Mouse (Mus musculus): ENCODE measurements around the gene Ppp1r26.
"Not testable (repeated sequence)": the region's sequence is repeated elsewhere in the genome, so short reads cannot be mapped to it uniquely, and the experiment has no call there.

Gene Ppp1r26

DNA sequence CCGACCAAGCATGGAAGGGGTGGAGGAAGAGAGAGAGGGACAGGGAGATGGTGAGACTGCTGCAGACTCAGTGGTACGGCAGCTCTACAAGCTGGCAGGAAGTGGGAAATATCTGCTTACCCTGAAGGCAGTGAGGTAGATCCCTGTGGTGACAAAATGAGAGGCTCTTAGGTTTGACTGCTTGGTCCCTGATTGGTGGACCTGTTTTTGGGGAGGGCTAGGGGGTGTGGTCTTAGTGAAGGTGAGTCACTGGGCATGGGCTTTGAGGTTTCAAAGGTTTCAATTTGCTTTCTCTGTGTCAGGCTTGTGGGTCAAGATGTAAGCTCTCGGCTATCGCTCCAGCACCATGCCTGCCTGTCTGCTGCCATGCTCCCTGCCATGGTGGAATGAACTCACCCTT, 1.5 kb upstream of the Ppp1r26 start:
- no peak for DNase-seq (ENCODE audit: low spot score in 2 of 2)

DNA sequence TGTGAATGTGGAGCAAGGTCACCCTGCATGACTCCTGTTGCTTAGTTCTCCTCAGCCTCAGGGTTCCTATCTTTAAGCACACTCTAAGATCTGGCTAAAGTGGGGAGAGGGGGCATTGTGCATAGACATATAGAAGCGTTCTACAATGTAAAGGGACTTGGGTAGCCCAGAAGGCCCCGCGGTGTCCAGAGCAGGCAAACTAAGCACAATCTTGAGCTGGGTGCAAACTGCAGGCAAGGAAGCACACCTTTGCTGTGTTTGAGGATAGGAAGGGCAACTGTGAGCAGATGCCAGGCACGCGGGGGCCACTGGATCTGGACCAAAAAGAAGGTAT, 452 bp upstream of the Ppp1r26 start:
- DNase-seq (ENCODE audit: low spot score in 2 of 2) = no peak

DNA sequence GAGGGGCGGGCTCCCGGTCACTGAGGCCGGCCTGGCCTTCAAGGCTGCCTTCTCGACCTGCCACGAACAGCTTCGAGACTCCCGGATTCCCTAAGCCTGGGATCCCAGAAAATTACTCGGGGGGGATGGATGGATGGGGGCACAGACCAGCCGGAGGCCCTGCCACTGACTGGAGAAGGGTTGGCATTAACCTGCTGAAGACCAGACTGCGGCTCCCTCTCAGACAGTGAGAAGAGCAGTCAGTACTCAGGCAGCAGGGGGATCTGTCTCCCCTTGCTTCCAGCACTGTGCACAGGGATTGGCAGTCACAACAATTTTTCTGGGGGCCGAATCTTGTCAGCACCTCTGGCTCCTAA, 693 bp downstream of the Ppp1r26 start:
- DNase-seq (ENCODE audit: low spot score in 2 of 2) = no peak

DNA sequence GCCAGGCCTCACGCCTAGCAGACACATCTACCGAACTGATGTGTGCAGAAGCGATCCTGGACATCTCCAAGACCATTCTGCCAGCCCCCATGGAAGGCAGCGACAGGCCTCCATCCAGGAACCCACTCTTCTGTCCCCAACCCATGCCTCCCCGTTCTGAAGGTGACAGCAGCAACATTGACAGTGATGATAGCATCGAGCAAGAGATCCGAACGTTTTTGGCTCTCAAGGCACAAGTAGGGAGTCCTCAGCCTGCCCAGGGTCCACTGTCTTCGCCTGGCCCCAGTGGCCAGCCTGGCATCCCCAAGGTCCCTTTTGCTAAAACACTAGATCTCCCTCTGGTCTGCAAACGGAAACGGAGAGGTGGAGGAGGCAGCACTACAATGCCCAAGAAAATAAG, 5.1 kb downstream of the Ppp1r26 start:
- no peak for DNase-seq (ENCODE audit: low spot score in 2 of 2)

DNA sequence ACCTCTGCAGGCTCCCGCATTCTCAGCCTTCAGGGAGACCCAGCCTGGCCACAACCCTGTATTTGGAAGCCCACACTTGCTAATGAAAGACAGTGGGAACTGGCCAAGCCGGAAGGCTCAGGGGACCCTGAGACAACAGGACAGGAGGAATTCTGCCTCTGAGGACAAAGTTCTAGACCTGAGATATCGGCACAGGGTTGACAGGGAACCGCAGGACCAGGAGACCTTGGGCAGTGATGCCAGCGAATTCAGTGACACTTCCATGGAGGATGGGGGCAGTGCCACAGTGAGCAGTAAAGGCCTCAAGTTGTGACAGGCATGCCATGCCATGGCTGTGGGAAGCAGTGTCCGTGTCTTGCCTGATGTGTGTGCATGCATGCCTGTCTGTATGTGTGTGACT, 6.9 kb downstream of the Ppp1r26 start:
- DNase-seq (ENCODE audit: low spot score in 2 of 2) = no peak

DNA sequence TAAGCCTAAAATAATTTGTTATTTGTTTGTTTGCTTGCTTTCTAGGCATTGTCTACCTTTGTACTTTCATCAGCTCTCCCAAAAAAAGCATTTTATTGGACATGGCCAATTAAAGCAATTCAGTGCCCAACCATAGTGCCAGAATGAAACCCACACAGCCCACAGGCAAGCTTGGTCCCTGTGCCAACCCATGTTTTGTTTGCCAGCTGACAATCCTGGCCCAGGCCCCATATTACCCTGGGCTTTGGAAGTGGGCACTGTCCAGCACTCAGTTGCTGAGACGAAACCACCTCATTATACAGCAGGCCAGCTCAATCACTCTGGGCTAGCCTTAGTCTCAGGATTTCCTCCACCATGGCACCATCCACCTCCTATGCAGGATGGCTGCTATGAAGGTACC, 10.0 kb downstream of the Ppp1r26 start:
- DNase-seq (ENCODE audit: low spot score in 2 of 2) = no peak

DNA sequence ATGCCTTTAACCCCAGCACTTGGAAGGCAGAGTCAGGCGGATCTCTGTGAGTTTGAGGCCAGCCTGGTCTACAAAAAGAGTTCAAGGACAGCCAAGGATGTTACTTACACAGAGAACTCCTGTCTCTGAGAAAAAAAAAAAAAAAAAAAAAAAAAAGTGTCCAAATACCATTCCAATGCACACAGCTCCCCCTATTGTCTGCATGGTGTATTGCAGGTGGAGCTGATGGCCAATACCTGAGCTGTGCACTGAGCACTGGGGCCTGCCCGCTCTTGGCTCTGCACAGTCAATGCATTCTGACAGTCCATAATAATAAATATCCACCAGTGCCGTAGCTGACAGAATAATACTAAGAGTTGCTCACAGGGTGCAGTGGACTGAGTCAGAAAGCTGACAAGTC, 17.3 kb downstream of the Ppp1r26 start:
- DNase-seq (ENCODE audit: low spot score in 2 of 2) = peak; percentile 48 to 61

DNA sequence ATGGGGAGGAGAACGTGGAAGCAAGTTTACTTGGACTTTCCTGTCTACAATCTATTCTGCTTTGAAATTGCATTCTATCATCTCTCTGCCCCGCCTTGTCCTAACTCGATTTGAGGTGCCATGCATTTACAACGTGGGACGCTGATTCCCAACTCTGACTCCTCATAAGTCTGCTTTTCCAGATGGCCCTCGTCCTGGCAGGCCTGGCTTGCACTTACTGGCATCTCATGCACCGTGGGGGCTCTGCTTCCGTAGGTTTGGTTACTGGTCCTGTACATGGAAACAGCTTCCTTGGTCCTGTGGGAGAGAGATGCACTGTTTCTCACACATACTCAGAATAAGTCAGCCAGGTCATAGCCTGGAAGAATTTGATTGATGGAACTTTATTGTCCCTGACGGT, 18.3 kb downstream of the Ppp1r26 start:
- DNase-seq (ENCODE audit: low spot score in 2 of 2) = no peak

DNA sequence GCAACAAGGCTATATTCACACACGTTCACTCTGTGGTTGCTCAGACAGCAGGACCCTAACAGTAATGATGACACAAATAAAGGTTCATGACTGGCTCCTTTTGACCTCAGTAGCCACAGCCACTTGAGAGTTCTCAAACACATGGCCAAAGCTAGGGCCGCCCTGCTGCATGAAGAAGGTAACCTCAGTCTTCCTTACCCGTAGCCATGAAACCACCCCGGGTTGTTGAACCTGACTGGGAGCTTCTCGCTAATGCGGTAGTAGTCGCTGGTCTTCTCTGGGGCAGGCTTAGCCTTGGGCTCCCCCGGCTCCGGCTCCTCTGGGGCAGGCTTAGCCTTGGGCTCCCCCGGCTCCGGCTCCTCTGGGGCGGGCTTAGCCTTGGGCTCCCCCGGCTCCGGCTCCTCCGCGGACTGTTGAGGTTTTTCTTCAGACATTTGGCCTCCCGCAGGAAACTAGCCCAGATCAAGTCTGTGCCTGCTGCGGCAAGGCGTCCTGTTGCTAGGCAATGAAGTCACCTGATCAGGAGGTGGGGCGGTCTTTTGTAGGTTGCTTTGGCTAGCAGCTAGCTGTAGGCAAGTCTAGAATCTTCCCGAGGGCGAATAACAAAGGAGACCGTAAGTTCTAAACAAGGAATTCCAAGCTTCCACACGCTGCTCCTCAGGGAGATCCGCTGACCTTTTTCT, 19.4 kb downstream of the Ppp1r26 start, which contains the start of gene 1700007K13Rik:
TSS of gene 1700007K13Rik (minus strand) at position 497 of the 683 bp plus-strand sequence.
- DNase-seq (ENCODE audit: low spot score in 2 of 2) = peak; percentile 64 to 85

DNA sequence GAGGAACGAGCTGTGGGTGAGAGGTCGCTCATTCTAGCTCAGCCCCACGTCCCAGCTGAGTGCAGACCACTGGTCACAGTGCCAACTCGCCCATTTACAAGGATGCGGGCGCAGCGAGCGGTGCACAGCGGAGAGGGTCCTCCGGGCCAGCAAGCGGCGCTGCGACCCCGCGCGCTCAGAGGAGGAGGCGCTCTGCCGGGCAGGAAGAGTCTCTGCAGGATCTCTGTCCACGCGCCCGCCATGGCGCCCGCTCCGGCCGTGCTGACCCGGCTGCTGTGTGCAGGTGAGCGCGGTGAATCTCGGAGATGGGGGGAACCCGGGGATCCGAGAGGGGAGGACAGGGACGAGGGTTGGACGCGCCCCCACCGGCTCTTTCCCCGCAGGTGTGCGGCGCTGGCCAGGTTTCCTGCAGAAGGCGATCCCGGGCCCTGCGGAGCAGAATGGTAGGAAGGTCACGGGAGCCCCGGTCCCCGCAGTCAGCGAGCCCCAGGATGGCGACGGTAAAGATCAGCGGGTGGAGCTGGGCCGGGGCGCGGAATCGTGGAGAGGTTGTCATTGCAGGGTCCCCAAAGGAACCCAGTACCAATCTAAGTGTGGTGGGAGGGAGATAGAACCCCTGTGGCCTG, 21.4 kb downstream of the Ppp1r26 start, which contains the start of gene Mrps2:
TSS of gene Mrps2 (plus strand) at position 207 of the 626 bp plus-strand sequence.
- peak; percentile 66 to 79 for DNase-seq (ENCODE audit: low spot score in 2 of 2)

DNA sequence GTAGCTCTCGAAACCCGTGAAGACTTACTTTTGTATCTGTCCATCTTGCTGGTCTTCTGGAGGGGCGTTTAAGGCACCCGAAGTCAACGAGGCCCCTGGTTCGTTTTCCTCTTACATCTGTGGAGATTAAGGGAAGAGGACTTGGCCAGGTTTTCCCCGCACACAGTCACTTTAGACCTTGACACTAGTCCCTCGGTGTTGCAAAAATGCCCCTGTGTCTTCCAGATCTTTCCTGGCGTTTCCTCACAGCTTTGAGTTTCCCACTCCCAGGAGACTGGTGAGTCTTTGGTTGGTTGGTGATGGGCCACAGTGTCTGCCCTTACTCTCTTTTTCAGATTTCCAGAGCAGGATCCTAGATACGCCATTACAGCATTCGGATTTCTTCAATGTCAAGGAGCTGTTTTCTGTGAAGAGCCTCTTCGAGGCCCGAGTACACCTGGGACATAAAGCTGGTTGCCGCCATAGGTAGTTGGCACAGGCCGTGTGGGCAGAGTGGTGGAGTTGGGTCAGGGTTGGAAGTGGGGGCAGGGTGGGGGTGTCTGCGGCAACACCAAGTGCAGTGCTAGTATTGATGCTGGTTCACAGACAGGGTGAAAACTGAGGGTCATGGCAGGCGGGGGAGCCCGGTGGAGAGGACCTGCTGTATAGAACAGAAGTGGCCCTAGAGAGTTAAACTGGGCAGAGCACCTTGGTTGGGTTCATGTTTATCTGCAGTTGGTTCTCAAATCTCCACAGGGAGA, 22.1 kb downstream of the Ppp1r26 start:
- DNase-seq (ENCODE audit: low spot score in 2 of 2) = no peak

DNA sequence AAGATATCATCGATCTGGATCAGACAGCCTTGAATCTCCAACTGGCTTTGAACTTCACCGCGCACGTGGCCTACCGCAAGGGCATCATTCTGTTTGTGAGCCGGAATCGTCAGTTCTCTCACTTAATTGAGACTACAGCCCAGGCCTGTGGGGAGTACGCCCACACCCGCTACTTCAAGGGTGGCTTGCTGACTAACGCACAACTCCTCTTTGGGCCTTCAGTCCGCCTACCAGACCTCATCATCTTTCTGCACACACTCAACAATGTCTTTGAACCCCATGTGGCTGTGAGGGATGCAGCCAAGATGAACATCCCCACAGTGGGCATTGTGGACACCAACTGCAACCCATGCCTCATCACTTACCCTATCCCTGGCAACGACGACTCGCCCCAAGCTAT, 22.9 kb downstream of the Ppp1r26 start:
- no peak for DNase-seq (ENCODE audit: low spot score in 2 of 2)

DNA sequence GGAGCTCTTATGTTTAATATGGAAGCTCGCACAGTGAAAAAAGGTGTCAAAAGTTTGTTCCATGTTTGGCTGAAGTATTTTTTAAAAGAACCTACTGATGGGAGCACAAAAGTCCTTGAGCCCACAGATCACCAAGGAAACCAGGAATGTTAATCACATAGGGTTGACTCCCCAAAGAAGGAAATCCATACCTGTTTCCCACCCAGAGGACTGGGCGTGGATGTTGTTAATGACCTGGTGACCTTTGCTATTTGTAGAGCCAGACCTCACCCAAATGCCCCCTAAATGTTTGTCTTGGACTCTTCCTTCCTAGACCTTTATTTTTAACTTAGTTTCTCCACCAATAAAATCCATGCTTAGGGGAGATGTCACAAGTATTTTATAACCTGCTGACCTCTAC, 24.0 kb downstream of the Ppp1r26 start:
- DNase-seq (ENCODE audit: low spot score in 2 of 2) = no peak

DNA sequence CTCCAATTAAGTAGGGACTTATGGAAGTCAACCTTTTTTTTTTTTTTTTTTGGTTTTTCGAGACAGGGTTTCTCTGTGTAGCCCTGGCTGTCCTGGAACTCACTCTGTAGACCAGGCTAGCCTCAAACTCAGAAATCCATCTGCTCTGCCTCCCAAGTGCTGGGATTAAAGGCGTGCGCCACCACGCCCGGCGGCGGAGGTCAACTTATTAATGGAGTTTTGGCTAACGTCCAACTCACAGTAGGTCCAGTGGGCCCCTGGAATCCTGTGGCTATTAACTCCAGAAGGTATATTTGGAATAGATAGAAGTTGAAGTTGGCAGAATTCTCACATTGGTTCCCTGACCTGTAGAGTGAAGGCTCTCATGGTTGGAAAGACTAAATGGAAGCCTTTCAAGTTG, 25.4 kb downstream of the Ppp1r26 start:
- not testable (repeated sequence) for DNase-seq (ENCODE audit: low spot score in 2 of 2)

DNA sequence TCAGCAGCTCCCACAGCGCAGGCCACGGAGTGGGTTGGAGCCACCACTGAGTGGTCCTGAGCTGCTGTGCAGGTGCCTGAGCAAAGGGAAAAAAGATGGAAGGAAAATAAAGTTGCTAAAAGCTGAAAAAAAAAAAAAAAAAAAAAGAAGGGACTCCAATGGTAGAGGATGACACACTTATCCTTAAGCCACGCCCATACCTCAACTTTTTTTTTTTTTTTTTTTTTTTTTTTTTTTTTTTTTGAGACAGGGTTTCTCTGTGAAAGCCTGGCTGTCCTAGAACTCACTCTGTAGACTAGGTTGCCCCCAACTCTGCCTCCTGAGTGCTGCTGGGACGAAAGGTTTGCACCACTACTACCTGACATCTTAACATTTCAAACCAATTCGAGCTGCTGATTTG, 31.4 kb downstream of the Ppp1r26 start:
- DNase-seq (ENCODE audit: low spot score in 2 of 2) = not testable (repeated sequence)

DNA sequence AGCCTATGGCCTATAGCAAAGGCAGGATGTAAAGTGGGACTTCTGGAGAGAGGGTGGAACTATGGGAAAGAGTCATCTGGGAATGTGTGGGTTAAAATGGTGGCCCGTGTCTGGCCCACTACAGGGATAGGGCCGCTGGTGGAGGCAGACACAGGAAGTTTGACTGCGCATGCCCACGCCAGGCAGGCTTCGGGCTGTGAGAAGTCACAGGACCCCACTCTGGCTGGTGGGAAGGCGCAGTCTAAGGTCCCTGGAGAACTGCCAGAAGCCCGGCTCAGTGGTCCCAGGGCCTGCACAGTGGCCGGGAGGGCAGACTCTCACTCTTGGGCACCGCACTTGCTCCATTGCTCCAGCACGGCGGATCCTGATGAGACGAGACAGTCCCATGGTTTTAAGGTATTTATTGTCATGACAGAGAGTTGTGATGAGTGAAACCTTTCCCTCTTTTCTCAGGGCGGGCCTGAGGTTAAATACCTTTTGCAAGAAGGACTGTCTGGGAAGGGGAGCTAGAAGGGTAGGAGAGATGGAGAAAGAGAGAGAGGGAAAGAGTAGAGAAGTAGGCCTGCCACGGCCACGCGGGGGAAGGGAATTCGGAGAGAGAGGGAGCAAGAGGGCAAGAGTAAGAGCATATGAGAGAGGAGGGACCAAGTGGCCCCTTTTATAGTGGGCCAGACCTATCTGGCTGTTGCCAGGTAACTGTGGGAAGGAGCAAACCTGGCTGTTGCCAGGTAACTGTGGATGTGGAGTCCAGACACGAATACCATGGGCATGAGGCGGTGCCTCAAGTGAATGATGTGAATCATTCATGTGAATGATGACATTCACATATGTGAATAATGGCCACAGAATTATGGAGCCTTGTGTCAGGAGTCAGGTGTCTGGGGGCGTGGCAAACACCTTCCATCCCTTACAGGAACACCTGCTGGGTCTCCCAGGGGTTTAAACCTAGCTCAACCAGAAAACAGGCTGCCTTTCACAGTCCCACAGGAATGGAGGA, 32.9 kb downstream of the Ppp1r26 start:
- no peak for DNase-seq (ENCODE audit: low spot score in 2 of 2)

DNA sequence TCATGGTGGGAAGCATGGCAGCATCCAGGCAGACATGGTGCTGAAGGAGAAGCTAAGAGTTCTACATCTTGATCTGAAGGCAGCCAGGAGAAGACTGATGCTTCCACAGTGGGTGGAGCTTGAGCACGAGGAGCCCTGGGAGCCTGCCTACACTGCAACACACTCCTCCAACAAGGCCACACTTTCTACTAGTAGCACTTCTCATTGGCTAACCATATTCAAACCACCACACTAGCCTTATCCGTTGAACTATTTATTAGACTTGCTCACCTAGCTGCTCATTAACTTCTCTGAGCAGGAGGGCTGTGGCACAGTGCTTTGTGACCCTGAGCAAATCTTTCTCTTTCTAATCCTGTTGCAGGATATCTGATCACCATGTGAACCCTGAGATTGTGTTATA, 37.3 kb downstream of the Ppp1r26 start:
- no peak for DNase-seq (ENCODE audit: low spot score in 2 of 2)

DNA sequence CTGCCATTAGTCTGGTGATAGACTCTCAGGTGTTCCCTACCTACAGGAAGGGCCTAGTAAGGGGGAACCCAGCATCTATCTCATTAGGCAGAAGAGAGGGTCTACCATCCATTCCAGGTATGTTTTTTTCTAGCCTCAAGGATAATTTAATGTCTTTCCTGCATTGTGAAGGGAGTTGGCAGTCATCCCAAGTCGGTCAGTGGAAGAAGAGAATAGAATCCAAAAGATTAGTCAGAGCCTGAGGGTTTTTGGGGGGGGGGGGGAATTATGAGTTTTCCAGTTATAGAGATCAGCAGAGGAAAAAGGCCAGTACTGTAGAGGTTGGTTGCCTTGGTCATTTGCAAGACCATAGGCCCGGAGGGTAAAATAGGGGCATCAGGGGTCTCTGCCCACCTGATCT, 47.9 kb downstream of the Ppp1r26 start:
- DNase-seq (ENCODE audit: low spot score in 2 of 2) = no peak

DNA sequence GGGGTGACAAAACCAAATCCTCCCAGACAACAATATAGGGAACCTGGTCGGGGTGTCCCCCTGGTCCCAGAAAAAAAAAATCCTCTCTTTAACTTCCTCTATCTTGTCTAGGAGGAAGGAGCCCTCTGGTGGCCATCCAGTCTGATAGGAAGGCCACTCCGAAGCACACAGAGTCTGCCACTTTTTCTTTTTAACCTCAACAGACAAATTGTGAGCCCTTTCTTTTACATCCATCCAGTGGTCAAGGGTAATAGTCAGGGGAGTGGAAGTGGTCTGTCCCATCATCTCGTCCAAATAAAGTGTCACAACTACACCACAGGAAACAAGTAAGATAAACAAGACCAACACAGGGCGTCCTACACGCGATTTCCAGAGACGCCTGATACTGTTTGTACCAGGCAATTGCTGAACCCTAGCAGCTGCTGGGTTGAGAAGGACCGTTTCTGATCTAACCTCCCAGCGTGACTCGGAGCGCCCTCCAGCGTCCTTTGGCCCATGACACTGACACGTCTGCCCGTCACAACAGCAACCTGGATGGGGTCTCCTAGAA, 48.7 kb downstream of the Ppp1r26 start:
- no peak for DNase-seq (ENCODE audit: low spot score in 2 of 2)

DNA sequence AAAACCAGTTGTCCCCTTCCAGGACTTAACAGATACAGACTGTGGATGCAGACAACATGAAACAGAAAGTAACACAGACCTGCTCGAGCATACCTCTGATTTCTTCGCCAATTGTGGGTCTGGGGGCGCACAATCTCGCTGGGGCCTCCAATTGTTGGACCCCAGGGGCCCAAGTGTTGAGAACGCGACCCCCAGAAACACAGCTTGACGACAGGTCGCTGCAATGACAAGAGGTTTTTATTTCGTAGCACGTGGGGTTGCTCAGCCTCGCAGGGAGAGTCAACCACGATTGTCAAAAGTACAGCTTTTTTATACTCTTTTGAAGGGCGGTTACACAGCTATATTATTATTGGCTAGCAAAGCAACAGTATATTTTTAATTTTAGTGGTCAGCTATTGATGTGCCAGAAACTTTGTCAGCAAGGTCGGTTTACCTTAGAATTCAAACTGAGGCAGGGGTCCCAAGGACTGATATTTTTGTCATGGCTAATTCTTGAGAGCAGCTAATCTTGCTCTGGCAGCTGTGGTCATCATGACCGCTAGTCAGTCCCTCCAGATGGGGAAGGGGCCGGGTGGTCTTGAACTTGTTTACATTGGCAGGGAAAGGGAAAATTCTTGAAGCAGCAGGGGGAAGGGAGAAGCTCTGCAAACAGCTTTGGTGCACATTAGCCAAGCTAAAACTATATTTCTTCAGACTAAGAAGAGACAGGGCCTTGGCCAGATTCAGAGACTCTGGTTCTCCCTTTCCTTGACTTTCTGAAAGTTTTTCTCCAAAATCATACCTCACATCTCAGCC, 49.4 kb downstream of the Ppp1r26 start:
- DNase-seq (ENCODE audit: low spot score in 2 of 2) = no peak

DNA sequence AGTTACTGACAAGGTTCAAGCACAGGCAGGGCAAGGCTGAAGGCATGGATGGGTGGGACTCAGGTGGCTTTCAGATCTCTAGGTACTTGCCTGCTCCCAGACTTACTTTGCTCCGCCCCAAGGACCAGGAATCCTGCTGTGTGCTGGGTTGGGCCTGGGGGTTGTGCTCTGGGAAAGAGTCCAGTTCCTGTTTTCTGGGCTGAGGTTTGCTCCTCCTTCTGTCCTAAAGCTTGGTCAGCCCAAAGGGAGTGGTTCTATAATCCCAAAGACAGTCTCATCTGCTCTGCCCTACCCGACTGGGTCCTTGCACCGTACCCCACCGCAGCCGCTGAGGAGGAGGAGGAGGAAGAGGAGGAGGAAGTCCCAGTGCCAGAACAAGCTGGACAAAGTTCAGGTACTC, 50.1 kb downstream of the Ppp1r26 start, which contains the start of gene Gbgt1:
TSS of gene Gbgt1 (plus strand) at position 221 of the 400 bp plus-strand sequence.
- DNase-seq (ENCODE audit: low spot score in 2 of 2) = no peak

All from right cerebral cortex, postnatal 36 days (tissue).